Mouse (Mus musculus): Measurements from ENCODE around the gene Lingo3. TPM values are rescaled to one million over a fixed set of nuclear protein-coding genes. Genes with fewer than 3 reads are reported as not detected.
A peak's percentile ranks its signal among the peaks of the same experiment; 100 is the strongest.

Lingo3 gene
- total and polyA plus RNA-seq, 3 experiments = not detected

GRCm38 (mm10) chr10:80798150-80799006 is 45.5 kb downstream of the Lingo3 start, which contains the start of the genes Sf3a2 and Plekhj1:
Sf3a2 (plus strand) TSS chr10:80798198.
Plekhj1 (minus strand) TSS chr10:80798626.
- DNase-seq (ENCODE audit: low read depth, low spot score) = peak; percentile 99
- H3K79me2 ChIP-seq (ENCODE audit: control insufficient read depth, insufficient read depth, low read length, poor library complexity) = peaks cover 51% of the 10 kb centered on the region
- H3K4me3 ChIP-seq (ENCODE audit: control insufficient read depth in 1 of 2, insufficient read depth in 1 of 2, low read depth in 2 of 2, low read length in 2 of 2) = peak within 1 kb of the TSS; percentile 86 to 90
- peaks cover 0 to 14% of the 10 kb centered on the region in 2 experiments; a peak in 2 of 4 replicates for H3K4me1 ChIP-seq (ENCODE audit: control insufficient read depth in 1 of 2, insufficient read depth in 2 of 2, low read length in 2 of 2)
- H3K27me3 ChIP-seq (ENCODE audit: control insufficient read depth in 1 of 2, insufficient read depth in 2 of 2, low read length in 2 of 2) = no peaks in the 10 kb centered on the region
- peaks cover 2 to 13% of the 10 kb centered on the region in 2 experiments; a peak in 2 of 4 replicates for H3K36me3 ChIP-seq (ENCODE audit: control insufficient read depth in 1 of 2, insufficient read depth in 2 of 2, low read length in 2 of 2)
- H3K9me3 ChIP-seq (replicated peaks; ENCODE audit: insufficient read depth, low read length) = no peaks in the 10 kb centered on the region
- H3K27ac ChIP-seq (ENCODE audit: control insufficient read depth, low read depth, low read length) = peak within 1 kb of the TSS; percentile 93
- H3K9ac ChIP-seq (ENCODE audit: control insufficient read depth, low read depth, low read length, poor library complexity, severe bottlenecking) = peak within 1 kb of the TSS; percentile 95
- TF ChIP-seq MYC (IDR thresholded peaks at IDR 0.05; ENCODE audit: low read depth, low read length) = peak; percentile 87; the same call in 1 of the 2 replicates
- peak; percentile 89 for TF ChIP-seq HCFC1 (IDR thresholded peaks at IDR 0.05; ENCODE audit: low read depth, low read length)
- peak; percentile 88 for TF ChIP-seq SIN3A (IDR thresholded peaks at IDR 0.05; ENCODE audit: low read length)
- TF ChIP-seq ELF1 (IDR thresholded peaks at IDR 0.05; ENCODE audit: low read depth, low read length) = peak; percentile 90
- peak; percentile 89 for TF ChIP-seq MXI1 (IDR thresholded peaks at IDR 0.05; ENCODE audit: low read depth, low read length)
- no peak for TF ChIP-seq GABPA (IDR thresholded peaks at IDR 0.05; ENCODE audit: low read depth, low read length)
- TF ChIP-seq CTCF (IDR thresholded peaks at IDR 0.05 in 2 of 3, conservative IDR thresholded peaks at IDR 0.05 in 1 of 3; ENCODE audit: control insufficient read depth in 1 of 3, insufficient read depth in 1 of 3, low read depth in 2 of 3, low read length in 3 of 3, poor library complexity in 1 of 3, severe bottlenecking in 1 of 3) = no peak
- no peak for TF ChIP-seq ZNF384 (IDR thresholded peaks at IDR 0.05; ENCODE audit: low read depth, low read length)
- no peak; the same call in 1 of the 2 replicates for TF ChIP-seq MAZ (IDR thresholded peaks at IDR 0.05; ENCODE audit: low read depth, low read length)
- TF ChIP-seq USF1 (IDR thresholded peaks at IDR 0.05; ENCODE audit: low read depth, low read length) = no peak
- no peak for TF ChIP-seq MYB (IDR thresholded peaks at IDR 0.05; ENCODE audit: low read depth, low read length)
- no peak for TF ChIP-seq MAFK (IDR thresholded peaks at IDR 0.05; ENCODE audit: borderline replicate concordance, low read depth, low read length)
- peak; percentile 94 to 98 for TF ChIP-seq POLR2A (IDR thresholded peaks at IDR 0.05; ENCODE audit: control insufficient read depth in 1 of 2, insufficient read depth in 1 of 2, low read depth in 1 of 2, low read length in 2 of 2, poor library complexity in 1 of 2)
- peak; percentile 47; the same call in 1 of the 2 replicates for TF ChIP-seq ETS1 (IDR thresholded peaks at IDR 0.05; ENCODE audit: low read depth, low read length)
- peak; percentile 49; the same call in 1 of the 2 replicates for TF ChIP-seq TCF12 (IDR thresholded peaks at IDR 0.05; ENCODE audit: low read depth, low read length)
- no peak for TF ChIP-seq CHD1 (IDR thresholded peaks at IDR 0.05; ENCODE audit: low read depth, low read length)
- no peak for TF ChIP-seq TAL1 (IDR thresholded peaks at IDR 0.05; ENCODE audit: low read length)
- TF ChIP-seq MAX (IDR thresholded peaks at IDR 0.05; ENCODE audit: low read length) = peak; percentile 74
- TF ChIP-seq ZKSCAN1 (IDR thresholded peaks at IDR 0.05; ENCODE audit: low read depth, low read length) = no peak
- TF ChIP-seq POLR2AphosphoS5 (IDR thresholded peaks at IDR 0.05; ENCODE audit: borderline replicate concordance, low read depth, low read length) = no peak; the same call in 1 of the 2 replicates
- TF ChIP-seq RAD21 (IDR thresholded peaks at IDR 0.05; ENCODE audit: low read depth, low read length) = no peak
- TF ChIP-seq E2F4 (IDR thresholded peaks at IDR 0.05; ENCODE audit: borderline replicate concordance, low read depth, low read length) = no peak
- TF ChIP-seq USF2 (IDR thresholded peaks at IDR 0.05; ENCODE audit: borderline replicate concordance in 1 of 2, insufficient read depth in 1 of 2, low read depth in 1 of 2, low read length in 2 of 2) = no peak
- TF ChIP-seq NRF1 (IDR thresholded peaks at IDR 0.05; ENCODE audit: insufficient read depth, low read depth, low read length, poor library complexity, severe bottlenecking) = peak; percentile 87
- no peak for TF ChIP-seq ZC3H11A (IDR thresholded peaks at IDR 0.05; ENCODE audit: low read depth, low read length)
- peak; percentile 88 for TF ChIP-seq POLR2AphosphoS2 (IDR thresholded peaks at IDR 0.05; ENCODE audit: low read length)
- no peak for TF ChIP-seq RCOR1 (IDR thresholded peaks at IDR 0.05; ENCODE audit: low read depth, low read length)
- TF ChIP-seq TBP (IDR thresholded peaks at IDR 0.05; ENCODE audit: low read depth, low read length) = peak; percentile 57; the same call in 1 of the 2 replicates
- TF ChIP-seq UBTF (IDR thresholded peaks at IDR 0.05; ENCODE audit: borderline replicate concordance, insufficient read depth, low read depth, low read length) = 0 out of 2 replicates have a peak, but pooled peaks have one; percentile 47
- peak; percentile 85 for TF ChIP-seq NELFE (IDR thresholded peaks at IDR 0.05; ENCODE audit: low read depth, low read length)
- TF ChIP-seq BHLHE40 (IDR thresholded peaks at IDR 0.05; ENCODE audit: borderline replicate concordance, low read depth, low read length) = no peak
- peak in 1 of 2 experiments; percentile 30; a peak in 1 of 4 replicates for TF ChIP-seq EP300 (IDR thresholded peaks at IDR 0.05; ENCODE audit: low read depth in 1 of 2, low read length in 2 of 2)
- TF ChIP-seq SMC3 (IDR thresholded peaks at IDR 0.05; ENCODE audit: low read depth, low read length) = no peak
- peak; percentile 80 for TF ChIP-seq CHD2 (IDR thresholded peaks at IDR 0.05; ENCODE audit: low read length)
- TF ChIP-seq KAT2A (conservative IDR thresholded peaks at IDR 0.05; ENCODE audit: low read depth, low read length) = peak; percentile 88
- TF ChIP-seq GATA1 (IDR thresholded peaks at IDR 0.05; ENCODE audit: low read depth, low read length) = no peak

All from MEL (cell line).